Mouse (Mus musculus) urinary bladder, postnatal 10 days (tissue): ENCODE measurements around the gene Eif3d.

Experiments used
- DNase-seq: peaks from one replicate; pipeline ENCODE4 v3.0.0; 2022; ENCODE audit warnings: low spot score

Gene Eif3d

GRCm38 (mm10) chr15:77919441-77919840 lies 51.2 kb downstream of the Eif3d start:
- no peak for DNase-seq

GRCm38 (mm10) chr15:77916851-77917544 lies 53.6 kb downstream of the Eif3d start:
- DNase-seq: peak; percentile 85

- no peak for DNase-seq
Observed at GRCm38 (mm10) chr15:77915287-77915686, 55.3 kb downstream of the Eif3d start.

- no peak for DNase-seq
Observed at GRCm38 (mm10) chr15:77914507-77914906, 56.1 kb downstream of the Eif3d start.

- DNase-seq: no peak
Observed at GRCm38 (mm10) chr15:77913054-77913453, 57.6 kb downstream of the Eif3d start.

GRCm38 (mm10) chr15:77912585-77912984 lies 58.0 kb downstream of the Eif3d start:
- no peak for DNase-seq

- DNase-seq: no peak
Observed at GRCm38 (mm10) chr15:77912048-77912447, 58.6 kb downstream of the Eif3d start.

GRCm38 (mm10) chr15:77911065-77911464 lies 59.5 kb downstream of the Eif3d start:
- no peak for DNase-seq
